Mouse (Mus musculus): ENCODE results near the gene Vstm2b. TPM values are rescaled to one million over a fixed set of nuclear protein-coding genes. Genes with fewer than 3 reads are reported as not detected.

The Vstm2b gene
- total and polyA plus RNA-seq, 2 experiments from 2014 or later, result 0.22 TPM; not detected in 1

DNA sequence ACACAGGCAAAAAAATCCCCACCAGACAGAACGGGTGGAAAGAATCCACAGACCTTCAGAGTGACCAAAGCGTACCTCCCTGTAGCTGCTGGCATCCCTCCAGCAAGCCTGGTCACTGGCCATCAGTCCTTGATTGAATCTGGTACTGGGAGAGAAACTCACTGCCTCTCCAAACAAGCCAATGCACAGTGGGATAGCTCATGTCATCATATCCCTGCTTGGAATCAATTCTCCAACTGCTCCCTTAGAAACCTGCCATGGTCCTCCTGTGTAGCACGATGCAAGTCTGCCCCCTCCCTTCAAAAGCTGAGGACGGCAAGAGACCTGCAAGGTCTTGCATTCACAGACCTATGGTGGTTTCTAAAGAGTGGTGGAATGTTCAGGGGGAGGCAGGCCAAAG lies 1.2 kb upstream of the Vstm2b start:
- TF ChIP-seq CTCF (IDR thresholded peaks at IDR 0.05; ENCODE audit: low read depth) (no peak), EP300 (IDR thresholded peaks at IDR 0.05; ENCODE audit: low read depth) (no peak)
- no peak overlapping the region for H3K27ac ChIP-seq (ENCODE audit: low read depth)
- WGBS, result 45% methylated on average over 4 of the region's 4 CpGs
- no peak overlapping the region for H3K4me2 ChIP-seq (ENCODE audit: low read depth, low read length)
- no peaks in the 10 kb centered on the region for H3K4me1 ChIP-seq (ENCODE audit: control insufficient read depth, insufficient read depth)
- H3K36me3 ChIP-seq (replicated peaks; ENCODE audit: control insufficient read depth, insufficient read depth, low read length), result no peaks in the 10 kb centered on the region
- no peak for DNase-seq (ENCODE audit: low spot score)
- no peak for ATAC-seq (ENCODE audit: insufficient read depth, low read depth)
- H3K9ac ChIP-seq (replicated peaks; ENCODE audit: low read depth, low read length), result no peak overlapping the region
- no peak overlapping the region for H3K4me3 ChIP-seq (ENCODE audit: low read depth, low read length)
- H3K27me3 ChIP-seq (ENCODE audit: control insufficient read depth, insufficient read depth, low read length), result peaks cover 57% of the 10 kb centered on the region
- no peaks in the 10 kb centered on the region for H3K9me3 ChIP-seq (replicated peaks; ENCODE audit: control insufficient read depth, low read length)

DNA sequence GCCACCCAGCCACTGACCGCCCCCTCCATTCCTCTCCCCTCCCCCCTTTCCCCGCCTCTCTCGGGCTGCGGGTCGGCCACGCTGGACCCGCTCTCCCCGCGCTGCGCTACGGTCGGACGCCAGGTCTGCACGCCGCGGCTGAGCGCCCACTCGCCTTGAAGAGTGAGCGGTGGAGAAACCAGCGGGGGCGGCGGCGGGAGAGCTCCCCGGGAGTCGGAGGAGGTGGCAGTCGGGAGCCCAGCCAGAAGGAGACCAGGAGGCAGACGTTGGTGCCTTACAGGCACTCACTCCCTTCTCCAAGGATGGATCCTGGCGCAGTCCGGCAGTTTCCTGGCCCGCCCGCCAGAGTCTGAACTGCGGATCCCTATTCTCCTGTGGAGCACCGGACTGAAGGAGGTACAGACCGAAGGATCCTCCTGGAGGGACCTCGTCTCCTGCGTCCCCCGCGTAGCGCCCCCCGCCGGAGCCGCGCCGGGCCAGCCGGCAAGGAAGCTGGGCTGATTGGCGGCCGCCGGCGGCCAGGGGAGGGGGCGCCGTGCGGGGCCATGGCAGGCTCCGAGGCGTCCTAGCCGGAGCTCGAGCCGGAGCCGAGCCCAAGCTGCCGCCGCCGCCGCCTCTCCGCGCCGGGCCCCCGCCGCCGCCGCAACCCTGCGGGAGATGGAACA lies 715 bp downstream of the Vstm2b start:
- Histone ChIP-seq H3K36me3 (replicated peaks; ENCODE audit: control insufficient read depth, insufficient read depth, low read length) (no peaks in the 10 kb centered on the region), H3K27ac (ENCODE audit: low read depth) (no peak overlapping the region), H3K9me3 (replicated peaks; ENCODE audit: control insufficient read depth, low read length) (no peaks in the 10 kb centered on the region), H3K4me1 (ENCODE audit: control insufficient read depth, insufficient read depth) (no peaks in the 10 kb centered on the region), H3K4me3 (ENCODE audit: low read depth, low read length) (peak overlapping the region; percentile 43), H3K27me3 (ENCODE audit: control insufficient read depth, insufficient read depth, low read length) (peaks cover 76% of the 10 kb centered on the region), H3K4me2 (ENCODE audit: low read depth, low read length) (peak overlapping the region; percentile 66), H3K9ac (replicated peaks; ENCODE audit: low read depth, low read length) (no peak overlapping the region)
- WGBS, result under 1% methylated on average over 51 of the region's 70 CpGs
- TF ChIP-seq EP300 (IDR thresholded peaks at IDR 0.05; ENCODE audit: low read depth) (no peak), CTCF (IDR thresholded peaks at IDR 0.05; ENCODE audit: low read depth) (no peak)
- ATAC-seq (ENCODE audit: insufficient read depth, low read depth) (no peak), DNase-seq (ENCODE audit: low spot score) (no peak)

DNA sequence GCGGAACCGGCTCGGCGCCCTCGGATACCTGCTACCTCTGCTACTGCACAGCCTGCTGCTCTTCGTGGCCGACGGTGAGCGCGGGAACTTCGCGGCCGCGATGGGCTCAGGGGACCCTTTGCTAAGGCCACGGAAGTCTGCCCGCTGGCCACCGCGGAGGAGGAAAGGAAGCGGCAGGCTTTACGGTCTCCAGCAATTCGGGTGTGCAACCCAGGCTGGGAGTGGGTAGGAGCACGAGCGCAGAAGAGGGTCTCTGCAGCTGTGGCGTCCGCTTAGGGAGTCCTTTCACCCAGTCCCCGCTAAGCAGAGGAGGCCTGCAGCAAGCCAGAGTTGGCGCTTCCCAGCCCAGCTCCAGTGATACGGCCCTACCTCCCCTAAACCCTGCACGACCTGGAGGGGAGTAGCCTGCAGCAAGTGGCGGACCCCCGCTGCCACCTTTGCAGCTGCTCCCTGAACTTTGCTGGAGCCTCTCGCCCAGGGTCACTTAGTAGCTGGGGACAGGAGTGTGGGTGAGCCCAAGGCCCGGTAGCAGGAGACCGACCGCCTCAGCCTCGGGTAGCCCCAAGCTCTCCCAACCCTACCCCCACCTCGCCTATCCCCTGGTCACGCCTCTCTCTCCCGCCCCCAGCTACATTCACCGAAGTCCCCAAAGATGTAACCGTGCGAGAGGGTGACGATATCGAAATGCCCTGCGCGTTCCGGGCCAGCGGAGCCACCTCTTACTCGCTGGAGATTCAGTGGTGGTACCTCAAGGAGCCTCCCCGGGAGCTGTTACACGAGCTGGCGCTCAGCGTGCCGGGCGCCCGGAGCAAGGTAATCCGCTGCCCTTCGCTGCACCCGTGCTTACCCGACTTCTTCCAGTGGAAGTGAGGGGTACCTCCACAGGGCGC lies 1.5 kb downstream of the Vstm2b start:
- Histone ChIP-seq H3K27me3 (ENCODE audit: control insufficient read depth, insufficient read depth, low read length) (peaks cover 76% of the 10 kb centered on the region), H3K4me2 (ENCODE audit: low read depth, low read length) (peak overlapping the region; percentile 66), H3K9ac (replicated peaks; ENCODE audit: low read depth, low read length) (no peak overlapping the region), H3K4me3 (ENCODE audit: low read depth, low read length) (peak overlapping the region; percentile 43), H3K36me3 (replicated peaks; ENCODE audit: control insufficient read depth, insufficient read depth, low read length) (no peaks in the 10 kb centered on the region), H3K27ac (ENCODE audit: low read depth) (no peak overlapping the region), H3K4me1 (ENCODE audit: control insufficient read depth, insufficient read depth) (no peaks in the 10 kb centered on the region), H3K9me3 (replicated peaks; ENCODE audit: control insufficient read depth, low read length) (no peaks in the 10 kb centered on the region)
- DNase-seq (ENCODE audit: low spot score) (no peak), ATAC-seq (ENCODE audit: insufficient read depth, low read depth) (no peak)
- no peak for TF ChIP-seq CTCF (IDR thresholded peaks at IDR 0.05; ENCODE audit: low read depth)
- TF ChIP-seq EP300 (IDR thresholded peaks at IDR 0.05; ENCODE audit: low read depth), result no peak
- under 1% methylated on average over 59 of the region's 61 CpGs for WGBS

DNA sequence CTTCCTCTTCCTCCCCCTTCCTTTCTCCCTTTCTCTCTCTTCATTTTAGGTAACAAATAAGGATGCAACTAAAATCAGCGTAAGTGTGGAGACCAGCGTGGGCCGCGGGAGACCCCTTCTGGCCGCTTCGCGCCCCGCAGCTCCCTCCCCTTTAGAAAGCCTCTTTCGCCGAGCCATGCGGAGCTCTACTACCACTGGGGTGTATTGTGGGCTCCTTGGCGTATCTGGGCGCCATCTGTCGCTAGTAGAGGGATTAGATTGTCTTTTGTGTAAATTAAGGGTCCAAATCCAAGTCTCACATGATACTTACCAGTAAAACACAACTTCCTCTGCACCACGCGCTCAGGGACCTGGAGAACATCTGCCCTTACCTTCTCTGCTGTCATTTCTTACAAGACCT lies 3.1 kb downstream of the Vstm2b start:
- Histone ChIP-seq H3K27ac (ENCODE audit: low read depth) (no peak overlapping the region), H3K9me3 (replicated peaks; ENCODE audit: control insufficient read depth, low read length) (no peaks in the 10 kb centered on the region), H3K4me1 (ENCODE audit: control insufficient read depth, insufficient read depth) (no peaks in the 10 kb centered on the region), H3K27me3 (ENCODE audit: control insufficient read depth, insufficient read depth, low read length) (peaks cover 76% of the 10 kb centered on the region), H3K9ac (replicated peaks; ENCODE audit: low read depth, low read length) (no peak overlapping the region), H3K36me3 (replicated peaks; ENCODE audit: control insufficient read depth, insufficient read depth, low read length) (no peaks in the 10 kb centered on the region), H3K4me2 (ENCODE audit: low read depth, low read length) (no peak overlapping the region), H3K4me3 (ENCODE audit: low read depth, low read length) (no peak overlapping the region)
- DNase-seq (ENCODE audit: low spot score) (peak; percentile 38), ATAC-seq (ENCODE audit: insufficient read depth, low read depth) (no peak)
- TF ChIP-seq CTCF (IDR thresholded peaks at IDR 0.05; ENCODE audit: low read depth), result peak; percentile 63
- no peak for TF ChIP-seq EP300 (IDR thresholded peaks at IDR 0.05; ENCODE audit: low read depth)
- WGBS, result 2% methylated on average over 16 of the region's 16 CpGs

DNA sequence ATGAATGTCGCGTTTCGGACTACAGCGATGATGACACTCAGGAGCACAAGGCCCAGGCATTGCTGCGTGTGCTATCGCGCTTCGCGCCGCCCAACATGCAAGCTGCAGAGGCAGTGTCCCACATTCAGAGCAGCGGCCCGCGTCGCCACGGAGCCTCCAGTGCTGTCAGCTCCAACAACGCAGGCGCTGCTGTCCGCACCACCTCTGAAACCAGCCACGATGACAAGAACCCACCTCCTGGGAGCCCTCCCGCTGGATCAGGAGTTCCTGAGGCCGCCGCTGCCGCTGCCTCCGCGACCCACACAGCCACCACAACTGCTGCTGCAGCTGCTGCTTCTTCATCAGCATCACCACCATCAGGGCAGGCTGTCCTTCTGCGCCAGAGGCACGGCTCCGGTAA lies 4.4 kb downstream of the Vstm2b start:
- no peak overlapping the region for H3K27ac ChIP-seq (ENCODE audit: low read depth)
- H3K4me2 ChIP-seq (ENCODE audit: low read depth, low read length), result no peak overlapping the region
- DNase-seq (ENCODE audit: low spot score) (no peak), ATAC-seq (ENCODE audit: insufficient read depth, low read depth) (no peak)
- WGBS, result 8% methylated on average over 28 of the region's 28 CpGs
- H3K9me3 ChIP-seq (replicated peaks; ENCODE audit: control insufficient read depth, low read length), result no peaks in the 10 kb centered on the region
- no peaks in the 10 kb centered on the region for H3K4me1 ChIP-seq (ENCODE audit: control insufficient read depth, insufficient read depth)
- TF ChIP-seq EP300 (IDR thresholded peaks at IDR 0.05; ENCODE audit: low read depth) (no peak), CTCF (IDR thresholded peaks at IDR 0.05; ENCODE audit: low read depth) (no peak)
- H3K27me3 ChIP-seq (ENCODE audit: control insufficient read depth, insufficient read depth, low read length), result peaks cover 64% of the 10 kb centered on the region
- no peak overlapping the region for H3K4me3 ChIP-seq (ENCODE audit: low read depth, low read length)
- no peaks in the 10 kb centered on the region for H3K36me3 ChIP-seq (replicated peaks; ENCODE audit: control insufficient read depth, insufficient read depth, low read length)
- no peak overlapping the region for H3K9ac ChIP-seq (replicated peaks; ENCODE audit: low read depth, low read length)
